Mouse (Mus musculus): ENCODE measurements around the gene Mvb12b. TPM values are rescaled to one million over a fixed set of nuclear protein-coding genes. Genes with fewer than 3 reads are reported as not detected.

Mvb12b gene
- total RNA-seq, 2 experiments from 2014 or later = 19.7 to 22.7 TPM

GRCm38 (mm10) chr2:33689880-33690462, 197.8 kb downstream of the Mvb12b start:
- peak in 1 of 2 experiments; percentile 59 for DNase-seq

GRCm38 (mm10) chr2:33689155-33689879, 198.4 kb downstream of the Mvb12b start:
- no peak for DNase-seq

- no peak for DNase-seq
Measured at GRCm38 (mm10) chr2:33683594-33683993, 204.2 kb downstream of the Mvb12b start.

GRCm38 (mm10) chr2:33683095-33683494, 204.7 kb downstream of the Mvb12b start:
- DNase-seq = peak in 1 of 2 experiments; percentile 29

GRCm38 (mm10) chr2:33682219-33682618, 205.5 kb downstream of the Mvb12b start:
- peak; percentile 76 to 78 for DNase-seq

Other genes with a start within 250 kb of the Mvb12b start
- gene Lmx1b, start 247.4 kb downstream of the Mvb12b start, total RNA-seq (2021) = under 1 TPM in 1 of 2 experiments, not detected in 1; 0.07 TPM

Measured in adrenal gland, postnatal 36 days (tissue).